8 mouse cellular contexts compared by ENCODE assay signal in the genomic region with DNA sequence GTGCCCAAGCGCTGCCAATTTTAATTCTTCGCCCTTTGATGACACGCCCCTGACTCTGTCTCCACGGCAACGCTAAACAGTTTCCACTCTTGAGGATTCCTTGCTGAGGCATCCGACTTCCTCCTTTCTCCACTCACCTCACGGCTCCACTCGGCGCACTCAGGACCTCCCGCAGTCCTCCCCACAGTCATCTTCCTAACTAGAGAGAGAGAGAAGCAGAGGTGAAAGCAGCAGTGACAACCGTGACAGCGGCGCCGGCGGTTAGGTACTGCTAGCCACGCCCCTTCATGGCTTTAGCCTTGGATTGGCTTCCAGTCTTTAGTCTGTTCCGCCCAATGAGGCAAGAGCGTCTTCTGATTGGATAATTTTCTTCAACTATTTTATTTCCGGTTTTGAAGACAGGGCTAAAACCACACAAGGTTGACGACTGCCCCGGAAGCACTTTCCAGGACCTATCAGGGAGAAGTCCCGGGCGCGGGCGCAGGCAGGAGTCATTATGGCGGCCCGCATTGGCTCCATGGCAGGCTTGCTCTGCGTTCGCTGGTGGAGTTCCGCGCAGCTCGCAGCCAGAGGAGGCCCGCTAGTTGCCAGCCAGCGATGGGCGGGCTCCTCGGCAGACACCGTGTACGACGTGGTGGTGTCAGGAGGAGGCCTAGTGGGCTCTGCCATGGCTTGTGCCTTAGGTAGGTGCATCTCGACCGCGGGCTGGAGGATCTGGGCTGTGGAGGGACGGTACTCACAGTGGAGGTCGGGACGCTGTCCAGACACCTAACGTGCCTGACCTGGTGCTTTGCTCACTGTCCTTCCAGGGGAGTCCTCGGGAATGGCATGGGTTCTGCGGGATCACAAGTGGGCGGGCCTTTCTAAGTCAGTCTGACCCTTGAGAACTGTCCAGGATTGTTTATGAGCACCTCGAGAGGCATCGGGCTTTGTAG. TPM values are rescaled to one million over a fixed set of nuclear protein-coding genes. Genes with fewer than 3 reads are reported as not detected.
DNase-seq lines count a peak whose midpoint lies in the region; ATAC-seq lines count a peak whose summit lies in the region.

A gene (plus strand): TSS at position 103 of the 935 bp plus-strand sequence.
A gene (minus strand): TSS at position 279 of the 935 bp plus-strand sequence.

- WGBS in lung, embryonic 16.5 days: under 1% methylated on average over 51 of the region's 51 CpGs

- DNase-seq in MEL-GATA-1-ER (ENCODE audit: extremely low read depth, low read depth): peak; percentile 99
- DNase-seq in cerebellum, adult 8-10 months: peak; percentile 92
- peak; percentile 96 for DNase-seq in forelimb bud, embryonic 11.5 days (ENCODE audit: low read depth, low spot score)
- DNase-seq in layer of hippocampus, adult 9-10 months (ENCODE audit: low spot score): peak; percentile 94
- DNase-seq in ovary, postnatal 10 days (ENCODE audit: low spot score): peak; percentile 77
- peak; percentile 91 to 92 for DNase-seq in thymus, postnatal 10 days (ENCODE audit: low spot score in 2 of 2)

- H3K4me3 ChIP-seq in lung, embryonic 16.5 days (ENCODE audit: low read length): peak within 1 kb of the TSS; percentile 100

- no peaks in the 10 kb centered on the region for H3K27me3 ChIP-seq in lung, embryonic 16.5 days (ENCODE audit: control insufficient read depth, insufficient read depth, low read depth, low read length)

- H3K9me3 ChIP-seq in lung, embryonic 16.5 days (ENCODE audit: control insufficient read depth, low read length): no peaks in the 10 kb centered on the region

- H3K4me2 ChIP-seq in lung, embryonic 16.5 days (ENCODE audit: low read depth, low read length): peak within 1 kb of the TSS; percentile 83

- H3K27ac ChIP-seq in lung, embryonic 16.5 days (ENCODE audit: low read length): peak within 1 kb of the TSS; percentile 61

- H3K36me3 ChIP-seq in lung, embryonic 16.5 days (ENCODE audit: control insufficient read depth, insufficient read depth, low read length): no peaks in the 10 kb centered on the region

- peak within 1 kb of the TSS; percentile 96 for H3K9ac ChIP-seq in lung, embryonic 16.5 days (ENCODE audit: low read length)

- peak; percentile 96 to 98 for ATAC-seq in hematopoietic stem cell, adult 5-6 weeks (replicated peaks in 1 of 2; ENCODE audit: insufficient read depth in 1 of 2, low FRiP score in 2 of 2, low TSS enrichment in 1 of 2, low read depth in 1 of 2, poor library complexity in 2 of 2, severe bottlenecking in 2 of 2)
- peak; percentile 99 for ATAC-seq in lung, embryonic 16.5 days (ENCODE audit: low read depth)

- peaks cover 10% of the 10 kb centered on the region for H3K4me1 ChIP-seq in lung, embryonic 16.5 days (replicated peaks; ENCODE audit: control insufficient read depth, insufficient read depth, low read length)

RNA-seq across cellular contexts. Expression of the first gene that starts in this region (rescaled TPM):
- total RNA-seq in hematopoietic stem cell, adult 5-6 weeks (2017): 9.5 and 30.1 TPM in 2 replicates
- 43.7 and 48.5 TPM in 2 replicates for polyA plus RNA-seq in lung, embryonic 16.5 days (2015; fragmentation: Nextera tagmentation; extraction: Ambion mirVana)

RNA-seq across cellular contexts. Expression of the second gene that starts in this region (rescaled TPM):
- total RNA-seq in hematopoietic stem cell, adult 5-6 weeks (2017): 1.3 and 2.3 TPM in 2 replicates
- polyA plus RNA-seq in lung, embryonic 16.5 days (2015; fragmentation: Nextera tagmentation; extraction: Ambion mirVana): 5.2 and 5.6 TPM in 2 replicates

Comparison
In these comparisons a context has a peak if more than half of its experiments do, and no peak if none do; other contexts are left out.
1. Peak in every context shown above with its lines: DNase-seq, ATAC-seq, H3K4me3 ChIP-seq and H3K27ac ChIP-seq.